Mouse (Mus musculus) embryo, embryonic 9.5 days (tissue): ENCODE data around the gene Pex14.

Experiments used
- DNase-seq: peaks from one replicate; pipeline ENCODE4 v3.0.0-alpha.2; 2017; ENCODE audit errors: extremely low spot score

The Pex14 gene

GRCm38 (mm10) chr4:148952328-148953222, 147.1 kb downstream of the Pex14 start:
- peak; percentile 45 for DNase-seq

- DNase-seq = peak; percentile 62
Observed at GRCm38 (mm10) chr4:148951821-148952291, 147.8 kb downstream of the Pex14 start.

GRCm38 (mm10) chr4:148950932-148951650, 148.6 kb downstream of the Pex14 start:
- no peak for DNase-seq

- no peak for DNase-seq
Observed at GRCm38 (mm10) chr4:148950487-148950886, 149.2 kb downstream of the Pex14 start.

- DNase-seq = no peak
Observed at GRCm38 (mm10) chr4:148947833-148948388, 151.8 kb downstream of the Pex14 start.

GRCm38 (mm10) chr4:148946071-148946470, 153.6 kb downstream of the Pex14 start:
- DNase-seq = no peak

GRCm38 (mm10) chr4:148945476-148945881, 154.2 kb downstream of the Pex14 start:
- DNase-seq = no peak

GRCm38 (mm10) chr4:148943099-148943498, 156.6 kb downstream of the Pex14 start:
- DNase-seq = no peak

GRCm38 (mm10) chr4:148941321-148941720, 158.4 kb downstream of the Pex14 start:
- DNase-seq = no peak

- DNase-seq = peak; percentile 84
Observed at GRCm38 (mm10) chr4:148940674-148941211, 158.9 kb downstream of the Pex14 start.

GRCm38 (mm10) chr4:148938546-148938945, 161.1 kb downstream of the Pex14 start:
- DNase-seq = no peak

- DNase-seq = no peak
Observed at GRCm38 (mm10) chr4:148936727-148937126, 162.9 kb downstream of the Pex14 start.

- DNase-seq = no peak
Observed at GRCm38 (mm10) chr4:148936111-148936510, 163.6 kb downstream of the Pex14 start.

GRCm38 (mm10) chr4:148935211-148935610, 164.5 kb downstream of the Pex14 start:
- no peak for DNase-seq

GRCm38 (mm10) chr4:148933109-148933508, 166.6 kb downstream of the Pex14 start:
- no peak for DNase-seq

- DNase-seq = no peak
Observed at GRCm38 (mm10) chr4:148930721-148931229, 168.9 kb downstream of the Pex14 start.

GRCm38 (mm10) chr4:148928876-148929275, 170.8 kb downstream of the Pex14 start:
- no peak for DNase-seq

GRCm38 (mm10) chr4:148928316-148928715, 171.4 kb downstream of the Pex14 start:
- DNase-seq = no peak

GRCm38 (mm10) chr4:148926459-148926858, 173.2 kb downstream of the Pex14 start:
- DNase-seq = peak; percentile 37

- peak; percentile 48 for DNase-seq
Observed at GRCm38 (mm10) chr4:148925589-148926359, 173.9 kb downstream of the Pex14 start.

- no peak for DNase-seq
Observed at GRCm38 (mm10) chr4:148923976-148924375, 175.7 kb downstream of the Pex14 start.
